Mouse (Mus musculus): Measurements from ENCODE around the gene Jun.

The Jun gene

DNA sequence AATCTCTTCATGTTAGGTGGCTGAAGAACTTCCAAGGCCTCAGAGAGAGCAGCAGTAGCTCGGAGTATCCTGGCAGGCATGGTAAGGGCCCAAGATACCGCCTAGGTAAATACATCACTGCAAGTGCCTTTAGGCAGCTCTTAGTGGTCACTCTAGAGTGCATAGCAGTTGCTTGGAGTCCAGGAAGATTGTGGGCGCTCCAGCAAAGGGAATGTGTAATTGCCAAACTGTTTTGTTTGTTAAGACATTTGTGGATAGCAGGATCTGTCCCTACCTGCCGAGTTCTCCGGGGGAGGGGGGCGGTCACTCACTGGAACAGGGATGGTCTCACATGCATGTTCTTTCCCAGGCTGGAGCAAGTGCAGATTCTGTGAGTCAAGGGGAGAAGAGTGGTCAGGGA, 22.3 kb upstream of the Jun start:
- no peak for DNase-seq (ENCODE audit: low read depth, low spot score)

DNA sequence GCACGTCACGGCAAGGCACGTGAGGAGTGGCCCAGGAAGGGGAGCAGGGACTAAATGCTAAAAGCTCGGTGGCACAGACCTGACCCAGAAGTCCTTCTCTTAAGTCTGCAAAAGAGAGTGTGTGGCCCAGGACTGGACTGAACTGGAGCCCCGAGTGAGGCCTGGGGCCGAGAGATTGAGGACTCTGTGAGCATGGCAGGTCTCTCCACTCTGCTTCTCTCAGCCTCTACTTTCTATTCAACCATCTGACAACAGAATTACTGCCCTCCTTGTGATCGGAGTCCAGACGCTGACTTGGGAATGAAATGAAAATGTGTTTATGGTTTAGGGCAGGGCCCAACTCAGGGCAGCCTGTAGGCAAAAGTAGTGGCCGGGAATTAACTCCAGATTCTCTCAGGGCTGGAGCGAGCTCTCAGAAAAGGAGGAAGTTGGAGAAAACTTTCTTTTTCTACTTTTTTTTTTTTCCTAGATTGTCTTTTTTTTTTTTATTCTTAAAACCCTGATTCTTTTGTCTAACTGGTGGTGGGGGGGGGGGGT, 21.3 kb upstream of the Jun start:
- DNase-seq (ENCODE audit: low read depth, low spot score): no peak

DNA sequence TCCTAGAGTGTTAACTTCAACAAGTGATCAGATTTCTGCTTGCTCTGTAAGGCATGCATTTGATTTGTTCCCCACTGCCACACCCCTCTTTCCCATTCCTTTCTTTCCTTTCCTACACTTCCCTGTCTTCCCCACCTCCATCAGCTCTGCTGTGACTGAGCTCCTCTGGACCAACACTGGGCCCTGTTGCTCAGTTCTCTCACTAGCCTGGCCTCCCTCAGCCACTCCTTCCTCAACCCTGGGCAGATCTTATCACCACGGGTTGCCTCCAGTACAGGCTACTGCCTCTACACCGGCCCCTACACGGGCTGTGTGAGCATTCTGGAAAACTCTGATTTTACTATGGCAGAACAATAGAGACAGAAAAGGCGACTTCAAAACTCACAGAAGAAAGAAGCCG, 18.4 kb upstream of the Jun start:
- no peak for DNase-seq (ENCODE audit: low read depth, low spot score)

DNA sequence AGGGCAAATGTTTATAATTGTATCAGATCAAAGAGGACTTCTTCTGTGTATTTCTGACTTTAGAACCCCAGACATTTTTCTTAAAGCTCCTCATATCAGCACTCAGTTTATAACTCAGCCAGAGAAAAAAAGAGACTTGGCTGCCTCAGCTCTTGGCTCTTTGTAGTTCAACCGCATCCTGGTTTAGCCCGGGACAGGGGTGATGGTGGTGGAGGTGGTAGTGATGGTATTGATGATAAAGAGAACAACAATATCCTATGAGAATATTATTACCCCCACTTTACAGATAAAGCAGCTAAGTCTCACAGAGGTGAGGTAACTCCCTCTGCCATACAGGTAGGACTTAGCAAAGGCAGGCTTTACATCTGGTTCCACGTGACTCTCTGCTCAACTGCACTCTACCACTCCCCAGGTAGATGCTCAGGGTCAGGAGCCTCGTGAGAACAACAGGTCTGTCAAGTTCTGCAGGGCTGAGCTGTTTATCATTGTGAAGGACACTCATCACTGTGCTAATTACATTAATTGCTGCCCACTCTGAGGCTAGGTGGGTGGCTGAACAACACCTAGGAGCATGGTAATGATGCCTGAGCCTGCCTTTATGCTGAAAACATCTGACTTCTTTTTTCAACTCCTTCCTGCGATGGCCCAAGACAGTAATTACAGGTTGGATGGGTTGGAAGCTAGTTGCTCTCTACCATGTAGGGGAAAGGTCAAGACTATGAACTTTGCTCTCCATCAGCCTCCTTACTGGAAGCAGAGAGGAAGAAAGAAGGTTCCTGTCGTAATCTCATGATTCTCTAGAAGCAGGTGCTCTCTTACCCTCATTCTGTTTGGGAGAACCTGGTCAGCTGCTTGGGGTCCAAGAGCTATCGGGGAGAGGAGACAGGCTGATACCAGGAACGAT, 16.3 kb upstream of the Jun start:
- no peak for DNase-seq (ENCODE audit: low read depth, low spot score)

DNA sequence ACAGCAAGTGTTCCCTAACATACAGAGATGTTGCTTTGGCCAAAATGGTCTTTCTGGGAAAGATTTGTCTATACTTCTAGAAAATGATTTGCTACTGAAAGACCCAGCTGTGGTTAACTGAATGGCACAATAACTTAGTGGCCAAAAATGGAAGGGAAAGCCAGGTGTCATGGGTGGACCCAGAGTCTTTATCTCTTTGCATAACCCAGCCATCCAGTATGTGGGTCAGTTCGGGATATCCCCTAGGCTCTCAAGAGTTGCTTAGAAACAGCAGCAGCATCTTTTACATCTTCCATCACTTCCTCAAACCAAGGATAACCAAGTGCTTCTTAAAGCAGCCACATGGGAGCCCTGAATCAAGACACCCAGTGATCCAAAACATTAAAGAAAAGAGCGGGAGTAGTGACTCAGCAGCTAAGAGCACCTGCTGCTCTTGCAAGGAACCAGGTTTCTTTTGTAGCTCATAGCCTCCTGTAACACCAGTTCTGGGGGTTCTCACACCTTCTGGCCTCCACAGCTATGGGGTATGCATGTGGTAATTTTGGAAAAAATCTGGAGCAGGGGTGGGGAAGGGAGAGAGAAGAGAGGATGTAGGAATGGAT, 11.7 kb upstream of the Jun start:
- DNase-seq (ENCODE audit: low read depth, low spot score): no peak

DNA sequence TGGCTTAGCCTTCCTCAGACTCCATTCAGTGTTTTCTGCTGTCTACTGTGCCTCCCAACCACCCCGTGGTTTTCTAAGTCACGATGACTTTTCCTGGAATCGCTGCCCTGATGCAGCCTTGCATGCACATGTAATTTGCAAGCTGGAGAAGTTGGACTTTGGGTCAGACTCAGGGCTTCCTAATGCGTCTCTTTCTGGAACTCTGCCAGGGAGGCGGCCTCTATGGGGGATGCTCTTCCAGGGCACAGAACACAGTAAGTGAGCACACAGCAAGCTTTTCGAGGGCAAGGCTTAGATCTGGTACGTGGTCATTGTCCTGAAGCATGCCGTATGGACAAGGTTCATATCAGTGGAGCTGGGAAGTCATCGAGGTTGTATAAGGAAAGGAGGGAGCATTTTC, 10.9 kb upstream of the Jun start:
- no peak for DNase-seq (ENCODE audit: low read depth, low spot score)

DNA sequence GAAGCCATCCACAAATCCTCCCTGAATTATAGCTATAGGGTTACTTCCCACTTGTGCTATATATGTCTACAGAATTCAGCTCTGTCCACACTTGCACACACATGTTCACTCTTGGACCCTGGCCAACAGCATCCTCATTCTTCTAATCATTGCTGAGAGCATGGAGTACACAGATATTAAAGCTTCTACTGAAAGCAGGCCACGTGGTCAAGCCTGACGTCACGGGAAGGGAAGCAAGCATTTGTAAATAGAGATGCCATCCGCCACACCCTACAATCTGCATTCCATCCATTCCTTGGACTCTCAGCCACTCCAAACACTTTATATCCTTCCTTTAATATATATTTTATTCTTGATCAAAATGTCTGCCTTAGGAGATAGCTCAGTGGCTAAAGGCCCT, 5.2 kb upstream of the Jun start:
- DNase-seq (ENCODE audit: low read depth, low spot score): peak; percentile 59

DNA sequence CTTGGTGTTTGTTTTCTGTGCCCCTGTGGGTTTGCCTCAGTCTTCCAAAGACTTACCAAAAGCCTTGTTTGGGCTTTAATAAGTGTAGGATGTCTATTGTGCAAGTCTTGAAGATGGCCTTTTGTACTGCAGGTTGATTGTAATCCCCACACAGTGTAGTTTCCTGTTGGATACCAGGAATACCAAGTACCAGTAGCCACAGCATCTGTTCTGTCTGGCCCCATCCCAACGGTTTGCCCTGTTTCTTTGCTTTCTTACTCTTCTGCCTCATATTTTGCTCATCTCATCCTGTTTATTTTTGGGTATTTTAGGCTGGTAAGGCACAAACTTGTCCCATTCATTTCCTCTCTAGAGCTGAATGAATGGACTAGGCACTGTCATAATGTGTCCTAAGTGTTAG, 3.3 kb upstream of the Jun start:
- peak; percentile 36 for DNase-seq (ENCODE audit: low read depth, low spot score)

DNA sequence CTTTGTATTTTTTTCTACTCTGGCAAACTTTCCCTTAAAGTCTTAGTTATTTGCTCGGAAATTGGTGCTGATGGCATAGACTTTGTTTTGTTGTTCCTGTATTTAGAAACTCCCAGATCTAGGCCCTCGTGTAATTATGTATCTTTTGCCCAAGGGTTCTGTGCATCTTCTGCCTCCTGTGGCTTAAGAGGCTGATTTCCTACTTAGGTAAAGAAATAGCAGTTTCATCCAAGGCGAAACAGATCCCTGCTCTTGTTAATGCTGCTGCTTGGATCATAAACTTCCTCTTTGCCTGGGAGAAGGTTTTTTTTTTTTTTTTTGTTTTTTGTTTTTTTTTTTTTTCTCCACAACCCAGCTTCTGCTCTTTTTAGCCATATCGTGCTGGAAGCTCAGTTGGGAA, 2.3 kb upstream of the Jun start:
- no peak for DNase-seq (ENCODE audit: low read depth, low spot score)

DNA sequence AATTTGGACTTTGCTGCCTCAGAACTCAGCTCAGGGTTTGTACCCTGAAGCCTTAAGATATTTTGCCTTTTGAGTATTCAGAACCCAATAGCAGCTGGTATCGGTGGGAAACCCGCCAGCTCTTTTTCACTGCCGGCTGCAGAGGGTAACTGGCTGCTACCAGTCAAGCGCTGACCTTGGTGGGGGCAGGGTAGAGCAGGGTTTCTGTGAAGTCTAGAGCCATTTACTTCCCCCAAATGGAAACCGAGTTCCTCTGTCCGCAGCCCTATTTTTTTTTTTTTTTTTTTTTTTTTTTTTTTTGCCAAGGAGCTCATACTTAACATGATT, 1.7 kb upstream of the Jun start:
- DNase-seq (ENCODE audit: low read depth, low spot score): peak; percentile 79

DNA sequence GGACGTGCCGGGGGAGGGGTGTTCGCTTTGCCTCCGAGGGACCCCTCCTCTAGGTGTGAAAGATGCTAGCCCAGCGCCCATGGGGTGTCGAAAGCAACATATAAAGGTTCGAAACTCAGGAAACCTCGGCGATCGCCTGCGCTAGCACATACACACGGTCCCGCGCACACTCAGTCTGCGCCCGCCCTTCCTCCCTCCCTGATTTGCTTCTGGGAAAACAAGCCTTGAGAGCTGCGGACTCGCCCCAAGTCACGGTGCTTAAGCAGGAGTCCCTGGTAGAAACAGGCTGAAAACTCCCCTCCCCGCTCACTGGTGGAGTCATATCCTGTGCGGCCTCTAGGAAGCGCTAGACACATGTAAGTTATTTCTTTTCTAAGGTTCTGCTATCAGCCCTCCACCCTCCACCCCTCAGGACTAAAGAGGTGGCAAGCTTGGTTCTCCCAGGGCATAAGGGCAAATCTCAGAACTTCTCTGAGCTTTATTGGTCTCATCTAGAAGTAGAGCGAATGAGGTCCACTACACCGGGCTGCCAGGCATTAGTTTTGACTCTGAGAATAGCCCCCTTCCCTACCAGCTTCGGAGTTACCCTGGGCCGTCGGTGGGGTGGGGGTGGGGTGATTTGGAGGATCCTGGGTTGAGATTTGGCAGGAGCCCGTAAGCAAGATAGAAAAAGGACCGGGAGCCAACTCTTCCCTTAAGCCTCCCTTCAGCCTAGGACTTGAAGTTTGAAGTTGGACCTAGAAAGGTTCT, 1.2 kb upstream of the Jun start:
- peak; percentile 98 for DNase-seq (ENCODE audit: low read depth, low spot score)

DNA sequence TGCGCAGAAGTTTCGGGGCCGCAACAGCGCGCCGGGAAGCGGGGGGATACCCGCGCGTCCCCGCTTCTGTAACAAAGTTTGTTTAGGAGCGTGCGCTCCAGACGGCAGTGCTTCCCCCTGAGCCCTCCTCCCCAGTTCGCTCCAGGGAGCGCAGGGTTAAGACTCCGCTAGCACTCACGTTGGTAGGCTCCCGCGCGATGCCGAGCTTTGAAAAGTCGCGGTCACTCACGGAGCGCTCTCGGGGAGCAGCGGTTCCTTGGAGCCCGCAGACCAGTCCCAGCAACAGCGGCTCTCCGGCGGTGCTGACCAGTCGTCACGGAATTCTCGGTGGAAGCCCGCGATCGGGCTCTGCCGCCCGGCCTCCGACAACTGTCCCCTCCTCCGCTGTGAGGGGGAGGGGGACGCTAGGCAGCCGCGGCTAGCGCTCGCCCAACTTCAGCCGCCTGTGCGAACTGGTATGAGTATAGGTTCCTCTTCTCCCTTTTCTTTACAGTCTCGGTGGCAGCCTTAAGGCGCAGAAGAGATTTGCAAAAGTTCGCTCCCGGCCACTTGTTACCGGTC, 631 bp downstream of the Jun start:
- peak; percentile 65 for DNase-seq (ENCODE audit: low read depth, low spot score)

DNA sequence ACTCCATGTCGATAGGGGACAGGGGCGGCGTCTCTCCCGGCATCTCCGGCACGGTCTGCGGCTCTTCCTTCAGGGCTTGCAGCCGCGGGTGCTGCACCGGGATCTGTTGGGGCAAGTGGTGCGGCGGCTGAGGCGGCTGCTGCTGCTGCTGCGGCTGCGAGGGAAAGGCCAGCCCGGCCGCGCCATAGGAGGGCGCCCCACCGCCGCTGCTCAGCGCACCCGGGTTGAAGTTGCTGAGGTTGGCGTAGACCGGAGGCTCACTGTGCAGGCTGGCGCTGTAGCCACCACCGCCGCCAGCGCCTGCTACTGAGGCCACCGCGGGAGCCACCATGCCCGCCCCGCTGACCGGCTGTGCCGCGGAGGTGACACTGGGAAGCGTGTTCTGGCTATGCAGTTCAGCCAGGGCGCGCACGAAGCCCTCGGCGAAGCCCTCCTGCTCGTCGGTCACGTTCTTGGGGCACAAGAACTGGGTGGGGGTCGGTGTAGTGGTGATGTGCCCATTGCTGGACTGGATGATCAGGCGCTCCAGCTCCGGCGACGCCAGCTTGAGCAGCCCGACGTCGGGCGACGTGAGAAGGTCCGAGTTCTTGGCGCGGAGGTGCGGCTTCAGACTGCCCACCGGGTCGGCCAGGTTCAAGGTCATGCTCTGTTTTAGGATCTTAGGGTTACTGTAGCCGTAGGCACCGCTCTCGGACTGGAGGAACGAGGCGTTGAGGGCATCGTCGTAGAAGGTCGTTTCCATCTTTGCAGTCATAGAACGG, 1.3 kb downstream of the Jun start:
- DNase-seq (ENCODE audit: low read depth, low spot score): peak; percentile 67

DNA sequence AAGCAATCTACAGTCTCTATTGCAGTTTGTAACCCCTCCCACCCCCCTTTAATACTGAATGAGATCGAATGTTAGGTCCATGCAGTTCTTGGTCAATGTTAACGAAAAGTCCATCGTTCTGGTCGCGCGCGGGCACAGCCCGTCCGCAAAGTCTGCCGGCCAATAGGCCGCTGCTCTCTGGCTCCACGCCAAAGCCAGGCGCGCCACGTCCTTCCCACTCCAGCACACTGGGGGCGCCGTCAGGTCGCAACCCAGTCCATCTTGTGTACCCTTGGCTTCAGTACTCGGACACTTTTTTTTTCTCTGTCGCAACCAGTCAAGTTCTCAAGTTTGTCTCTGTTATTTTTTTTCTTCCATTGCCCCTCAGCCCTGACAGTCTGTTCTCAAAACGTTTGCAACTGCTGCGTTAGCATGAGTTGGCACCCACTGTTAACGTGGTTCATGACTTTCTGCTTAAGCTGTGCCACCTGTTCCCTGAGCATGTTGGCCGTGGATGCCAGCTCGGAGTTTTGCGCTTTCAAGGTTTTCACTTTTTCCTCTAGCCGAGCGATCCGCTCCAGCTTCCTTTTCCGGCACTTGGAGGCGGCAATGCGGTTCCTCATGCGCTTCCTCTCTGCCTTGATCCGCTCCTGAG, 2.0 kb downstream of the Jun start:
- DNase-seq (ENCODE audit: low read depth, low spot score): peak; percentile 81

DNA sequence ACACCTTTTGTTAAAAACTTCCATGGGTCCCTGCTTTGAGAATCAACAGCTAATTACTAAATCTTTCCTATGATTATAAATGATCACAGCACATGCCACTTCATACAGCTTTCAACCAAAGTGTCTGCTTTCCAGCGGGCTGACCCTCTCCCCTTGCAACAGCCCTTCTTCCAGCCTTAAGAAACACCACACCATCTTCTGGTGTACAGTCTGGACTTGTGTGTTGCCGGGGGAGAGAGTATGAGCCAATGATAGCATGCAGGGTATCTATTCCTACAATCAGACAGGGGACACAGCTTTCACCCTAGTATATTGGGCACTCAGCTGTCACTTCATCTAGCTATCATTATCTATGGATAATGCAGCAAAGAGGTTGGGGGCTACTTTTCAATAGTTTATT, 2.9 kb downstream of the Jun start:
- DNase-seq (ENCODE audit: low read depth, low spot score): peak; percentile 30

DNA sequence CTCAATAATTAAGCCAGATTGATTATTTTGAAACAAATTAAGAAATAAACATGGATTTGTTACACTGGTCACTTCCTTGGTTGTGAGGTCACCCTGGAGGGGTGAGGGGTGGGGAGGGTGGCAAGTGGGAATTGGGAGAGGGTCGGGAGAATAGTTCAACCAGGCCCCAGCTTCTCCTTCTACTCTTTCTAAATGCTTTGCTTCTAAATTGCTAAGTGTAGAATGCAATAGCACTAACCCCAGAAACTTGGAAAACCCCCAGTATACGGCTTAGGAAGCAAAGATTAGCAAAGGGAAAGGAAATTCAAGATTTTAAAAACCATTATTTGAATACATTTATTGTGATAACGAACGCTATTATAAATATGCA, 3.3 kb downstream of the Jun start:
- DNase-seq (ENCODE audit: low read depth, low spot score): peak; percentile 36

DNA sequence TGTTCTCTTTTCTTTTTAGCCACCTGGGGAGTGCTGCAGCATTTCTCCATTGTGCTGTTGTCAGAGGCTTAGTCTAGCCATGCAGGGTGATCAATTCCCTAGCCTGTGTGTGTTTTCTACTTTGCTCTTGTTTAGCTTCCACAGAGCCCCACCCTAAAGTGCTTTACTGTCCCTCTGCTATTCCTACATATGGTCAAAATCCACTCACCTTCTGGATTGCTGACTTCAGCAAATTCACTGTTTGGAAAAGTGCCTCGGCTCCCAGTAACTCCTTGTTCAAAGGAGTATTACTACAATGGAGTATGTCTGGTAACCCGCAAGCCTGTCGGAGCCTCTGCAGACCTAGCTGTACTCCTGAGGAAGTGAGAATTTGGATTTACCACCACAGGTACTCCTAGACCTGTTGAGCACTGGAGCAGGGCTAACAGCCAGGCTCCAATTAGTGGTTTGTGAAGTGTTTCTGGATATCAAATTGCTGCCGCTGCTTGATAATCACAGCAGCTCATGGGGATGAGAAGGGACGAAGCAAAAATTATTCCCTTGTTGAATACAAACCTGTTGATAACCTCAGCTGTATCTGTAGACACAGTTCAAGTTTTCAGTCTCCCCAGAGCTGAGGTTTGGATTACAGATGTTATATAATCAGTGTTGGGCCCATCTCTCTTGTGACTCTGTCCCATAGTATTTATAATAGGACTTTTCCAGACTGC, 3.8 kb downstream of the Jun start:
- peak; percentile 49 for DNase-seq (ENCODE audit: low read depth, low spot score)

DNA sequence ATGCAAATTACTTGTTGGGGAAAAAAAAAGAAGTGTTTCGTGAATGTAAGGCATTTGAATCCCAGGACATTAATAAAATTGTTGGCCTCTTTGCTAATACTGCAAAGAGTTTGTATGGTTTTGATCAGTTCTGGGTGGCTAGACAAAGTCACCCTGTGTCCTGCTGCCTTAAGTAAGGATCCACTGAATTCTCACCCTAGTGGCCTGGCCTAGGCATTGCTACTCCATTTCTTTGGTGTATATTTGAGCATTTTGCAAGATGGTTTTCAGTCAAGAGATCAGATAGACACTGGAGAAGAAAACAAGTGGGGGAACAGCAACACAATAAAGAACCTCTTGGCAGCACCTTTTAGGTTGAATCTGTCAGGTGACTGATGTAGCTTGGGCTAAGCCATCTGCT, 6.9 kb downstream of the Jun start:
- peak; percentile 45 for DNase-seq (ENCODE audit: low read depth, low spot score)

DNA sequence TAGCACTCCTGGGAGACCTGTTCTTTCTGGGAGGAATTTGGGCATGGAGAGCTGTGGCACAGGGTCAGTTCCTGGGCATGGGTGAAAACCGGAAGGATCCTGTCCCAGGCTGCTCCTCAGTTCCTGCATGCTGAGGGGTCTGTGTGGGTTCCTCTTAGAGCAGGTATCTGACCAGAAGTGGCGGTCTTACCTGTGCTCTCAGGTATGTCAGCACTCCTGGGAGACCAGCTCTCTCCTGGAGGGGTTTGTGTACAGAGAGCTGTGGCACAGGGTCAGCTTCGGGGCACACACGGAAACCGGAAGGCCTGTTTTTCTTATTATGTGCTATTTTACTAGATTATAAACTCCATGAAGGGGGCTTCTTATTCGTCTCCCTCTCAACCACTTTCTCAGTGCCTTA, 7.3 kb downstream of the Jun start:
- DNase-seq (ENCODE audit: low read depth, low spot score): no peak

DNA sequence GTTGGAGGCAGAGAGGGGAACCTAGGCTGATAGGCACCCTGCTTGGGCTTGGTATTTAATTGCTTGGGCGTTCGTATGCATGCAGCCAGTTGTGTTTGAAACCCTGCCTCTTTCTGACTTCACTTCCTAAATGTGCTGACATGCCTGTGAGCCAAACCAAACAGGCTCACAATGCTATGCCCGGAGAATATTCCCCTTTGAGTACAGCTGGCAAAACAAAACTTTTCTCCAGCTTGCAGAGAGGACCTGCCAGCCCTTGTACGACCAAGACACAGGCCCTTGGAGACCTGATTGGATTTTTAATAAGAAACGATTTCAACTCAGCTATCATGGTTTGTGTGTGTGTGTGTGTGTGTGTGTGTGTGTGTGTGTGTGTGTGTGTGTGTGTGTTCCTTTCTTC, 14.0 kb downstream of the Jun start:
- DNase-seq (ENCODE audit: low read depth, low spot score): no peak

All from 3T3-L1 (cell line).